Mouse (Mus musculus): ENCODE data around the gene Sdhaf1. TPM values are rescaled to one million over a fixed set of nuclear protein-coding genes. Genes with fewer than 3 reads are reported as not detected.

Gene Sdhaf1
- polyA plus RNA-seq, 1 experiment from 2014 or later, result 5.1 TPM

GRCm38 (mm10) chr7:30278911-30279310, 44.8 kb downstream of the Sdhaf1 start:
- peak overlapping the region; percentile 70; the same call in 1 of the 2 replicates for H3K9ac ChIP-seq
- no peak overlapping the region for H3K27ac ChIP-seq (replicated peaks)
- 47% methylated on average over 2 of the region's 2 CpGs for whole genome bisulfite sequencing (ENCODE audit: insufficient replicate concordance)

GRCm38 (mm10) chr7:30274383-30274782, 49.3 kb downstream of the Sdhaf1 start:
- Histone ChIP-seq H3K9ac (no peak overlapping the region), H3K27me3 (no peaks in the 10 kb centered on the region), H3K4me2 (no peak overlapping the region), H3K27ac (replicated peaks) (no peak overlapping the region), H3K36me3 (replicated peaks) (peaks cover 39% of the 10 kb centered on the region), H3K4me1 (replicated peaks) (peaks cover 17% of the 10 kb centered on the region), H3K9me3 (replicated peaks) (no peaks in the 10 kb centered on the region), H3K4me3 (replicated peaks) (no peak overlapping the region)
- WGBS (ENCODE audit: insufficient replicate concordance), result 78% methylated on average over 6 of the region's 6 CpGs
- ATAC-seq (ENCODE audit: insufficient read depth), result no peak

More at GRCm38 (mm10) chr7:30278911-30279310, 44.8 kb downstream of the Sdhaf1 start:
- no peaks in the 10 kb centered on the region for H3K27me3 ChIP-seq
- H3K9me3 ChIP-seq (replicated peaks), result no peaks in the 10 kb centered on the region
- no peak for ATAC-seq (ENCODE audit: insufficient read depth)
- H3K4me2 ChIP-seq, result peak overlapping the region; percentile 95
- peaks cover 33% of the 10 kb centered on the region for H3K4me1 ChIP-seq (replicated peaks)
- peak overlapping the region; percentile 79 for H3K4me3 ChIP-seq (replicated peaks)
- peaks cover 7% of the 10 kb centered on the region; the same call in 1 of the 2 replicates for H3K36me3 ChIP-seq (replicated peaks)

Other genes with a start within 250 kb of the Sdhaf1 start
- gene Gm26920, start 233.5 kb downstream of the Sdhaf1 start, polyA plus RNA-seq (2015; fragmentation: Nextera tagmentation; extraction: Ambion mirVana), result not detected in 2 replicates
- gene Zfp566, start 233.4 kb downstream of the Sdhaf1 start, polyA plus RNA-seq (2015; fragmentation: Nextera tagmentation; extraction: Ambion mirVana), result 1.4 and 1.9 TPM in 2 replicates
- 12.2 and 13.4 TPM in 2 replicates for gene Zfp260, start 229.1 kb downstream of the Sdhaf1 start, polyA plus RNA-seq (2015; fragmentation: Nextera tagmentation; extraction: Ambion mirVana)
- 1.4 and 1.6 TPM in 2 replicates for gene Zfp382, start 202.0 kb downstream of the Sdhaf1 start, polyA plus RNA-seq (2015; fragmentation: Nextera tagmentation; extraction: Ambion mirVana)
- 4.2 and 4.5 TPM in 2 replicates for gene Zfp146, start 154.1 kb downstream of the Sdhaf1 start, polyA plus RNA-seq (2015; fragmentation: Nextera tagmentation; extraction: Ambion mirVana)
- gene Cox7a1, start 139.8 kb downstream of the Sdhaf1 start, polyA plus RNA-seq (2015; fragmentation: Nextera tagmentation; extraction: Ambion mirVana), result 5.6 and 7.7 TPM in 2 replicates
- gene Capns1, start 125.1 kb downstream of the Sdhaf1 start, polyA plus RNA-seq (2015; fragmentation: Nextera tagmentation; extraction: Ambion mirVana), result 36.2 and 40.8 TPM in 2 replicates
- gene Polr2i, start 91.9 kb downstream of the Sdhaf1 start, polyA plus RNA-seq (2015; fragmentation: Nextera tagmentation; extraction: Ambion mirVana), result 43.3 and 44.4 TPM in 2 replicates
- 42.0 and 44.0 TPM in 2 replicates for gene Tbcb, start 91.6 kb downstream of the Sdhaf1 start, polyA plus RNA-seq (2015; fragmentation: Nextera tagmentation; extraction: Ambion mirVana)
- not detected in 2 replicates for gene Ovol3, start 88.2 kb downstream of the Sdhaf1 start, polyA plus RNA-seq (2015; fragmentation: Nextera tagmentation; extraction: Ambion mirVana)
- gene Thap8, start 43.8 kb downstream of the Sdhaf1 start, polyA plus RNA-seq (2015; fragmentation: Nextera tagmentation; extraction: Ambion mirVana), result 0.17 TPM in 2 replicates
- gene Wdr62, start 43.5 kb downstream of the Sdhaf1 start, polyA plus RNA-seq (2015; fragmentation: Nextera tagmentation; extraction: Ambion mirVana), result 8.1 and 8.9 TPM in 2 replicates
- gene Clip3, start 32.2 kb downstream of the Sdhaf1 start, polyA plus RNA-seq (2015; fragmentation: Nextera tagmentation; extraction: Ambion mirVana), result 0.55 and 0.76 TPM in 2 replicates
- gene Alkbh6, start 15.2 kb downstream of the Sdhaf1 start, polyA plus RNA-seq (2015; fragmentation: Nextera tagmentation; extraction: Ambion mirVana), result 15.9 and 16.5 TPM in 2 replicates
- 15.7 and 20.2 TPM in 2 replicates for gene Syne4, start 9.1 kb downstream of the Sdhaf1 start, polyA plus RNA-seq (2015; fragmentation: Nextera tagmentation; extraction: Ambion mirVana)
- 1.4 and 2.0 TPM in 2 replicates for gene E130208F15Rik, start 2.2 kb downstream of the Sdhaf1 start, polyA plus RNA-seq (2015; fragmentation: Nextera tagmentation; extraction: Ambion mirVana)
- 1.9 and 2.0 TPM in 2 replicates for gene Lrfn3, start 38.9 kb upstream of the Sdhaf1 start, polyA plus RNA-seq (2015; fragmentation: Nextera tagmentation; extraction: Ambion mirVana)
- 146 and 160 TPM in 2 replicates for gene Tyrobp, start 89.9 kb upstream of the Sdhaf1 start, polyA plus RNA-seq (2015; fragmentation: Nextera tagmentation; extraction: Ambion mirVana)
- gene Hcst, start 96.0 kb upstream of the Sdhaf1 start, polyA plus RNA-seq (2015; fragmentation: Nextera tagmentation; extraction: Ambion mirVana), result 6.7 and 7.0 TPM in 2 replicates
- 1.6 and 1.8 TPM in 2 replicates for gene Nfkbid, start 97.8 kb upstream of the Sdhaf1 start, polyA plus RNA-seq (2015; fragmentation: Nextera tagmentation; extraction: Ambion mirVana)
- 5.3 and 6.2 TPM in 2 replicates for gene Aplp1, start 121.6 kb upstream of the Sdhaf1 start, polyA plus RNA-seq (2015; fragmentation: Nextera tagmentation; extraction: Ambion mirVana)
- 0.03 and 0.37 TPM in 2 replicates for gene Kirrel2, start 133.8 kb upstream of the Sdhaf1 start, polyA plus RNA-seq (2015; fragmentation: Nextera tagmentation; extraction: Ambion mirVana)
- gene Nphs1, start 134.4 kb upstream of the Sdhaf1 start, polyA plus RNA-seq (2015; fragmentation: Nextera tagmentation; extraction: Ambion mirVana), result 0.10 TPM in 1 of 2 replicates, not detected in the other
- 57.8 and 78.4 TPM in 2 replicates for gene Prodh2, start 169.7 kb upstream of the Sdhaf1 start, polyA plus RNA-seq (2015; fragmentation: Nextera tagmentation; extraction: Ambion mirVana)
- gene Arhgap33, start 211.2 kb upstream of the Sdhaf1 start, polyA plus RNA-seq (2015; fragmentation: Nextera tagmentation; extraction: Ambion mirVana), result 2.6 and 3.0 TPM in 2 replicates
- 4.9 and 5.3 TPM in 2 replicates for gene Hspb6, start 228.3 kb upstream of the Sdhaf1 start, polyA plus RNA-seq (2015; fragmentation: Nextera tagmentation; extraction: Ambion mirVana)
- gene Proser3, start 228.4 kb upstream of the Sdhaf1 start, polyA plus RNA-seq (2015; fragmentation: Nextera tagmentation; extraction: Ambion mirVana), result 2.0 and 2.7 TPM in 2 replicates
- 23.4 and 26.1 TPM in 2 replicates for gene Lin37, start 235.9 kb upstream of the Sdhaf1 start, polyA plus RNA-seq (2015; fragmentation: Nextera tagmentation; extraction: Ambion mirVana)
- 32.4 and 35.4 TPM in 2 replicates for gene U2af1l4, start 239.4 kb upstream of the Sdhaf1 start, polyA plus RNA-seq (2015; fragmentation: Nextera tagmentation; extraction: Ambion mirVana)
- gene Gm49396, start 239.4 kb upstream of the Sdhaf1 start, polyA plus RNA-seq (2015; fragmentation: Nextera tagmentation; extraction: Ambion mirVana), result 3.4 and 4.1 TPM in 2 replicates
- gene Psenen, start 239.7 kb upstream of the Sdhaf1 start, polyA plus RNA-seq (2015; fragmentation: Nextera tagmentation; extraction: Ambion mirVana), result 60.6 and 65.5 TPM in 2 replicates
- gene Igflr1, start 241.5 kb upstream of the Sdhaf1 start, polyA plus RNA-seq (2015; fragmentation: Nextera tagmentation; extraction: Ambion mirVana), result 2.3 and 2.8 TPM in 2 replicates

All from liver, embryonic 15.5 days (tissue).